Mouse (Mus musculus) heart, adult 9 months (tissue): ENCODE results near the gene Stk17b.
"Not testable (repeated sequence)": the region's sequence is repeated elsewhere in the genome, so short reads cannot be mapped to it uniquely, and the experiment has no call there.

Experiments used
- DNase-seq, 2 experiments: peaks; one replicate each; pipeline ENCODE4 v3.0.0; 2022; ENCODE audit warnings: low spot score in 2 of 2

The Stk17b gene

GRCm38 (mm10) chr1:53726883-53727282 lies 58.1 kb downstream of the Stk17b start:
- no peak for DNase-seq

- DNase-seq, result no peak
Measured at GRCm38 (mm10) chr1:53721353-53721752, 63.7 kb downstream of the Stk17b start.

- no peak for DNase-seq
Measured at GRCm38 (mm10) chr1:53720601-53721351, 64.2 kb downstream of the Stk17b start.

- DNase-seq, result no peak
Measured at GRCm38 (mm10) chr1:53715966-53716515, 69.0 kb downstream of the Stk17b start.

- peak; percentile 11 to 35 for DNase-seq
Measured at GRCm38 (mm10) chr1:53715446-53715845, 69.6 kb downstream of the Stk17b start.

- DNase-seq, result not testable (repeated sequence)
Measured at GRCm38 (mm10) chr1:53713383-53713782, 71.6 kb downstream of the Stk17b start.

GRCm38 (mm10) chr1:53711069-53711468 lies 74.0 kb downstream of the Stk17b start:
- no peak for DNase-seq

GRCm38 (mm10) chr1:53709602-53710001 lies 75.4 kb downstream of the Stk17b start:
- not testable (repeated sequence) for DNase-seq

- DNase-seq, result peak in 1 of 2 experiments; percentile 4
Measured at GRCm38 (mm10) chr1:53706431-53707361, 78.3 kb downstream of the Stk17b start, which contains the start of gene Dnah7a. Gene Dnah7a, minus strand, starts transcription at chr1:53706784.
